Comparison of ENCODE assay signal across 9 mouse cellular contexts in genomic region chr3:96719173-96719572, GRCm38 (mm10). TPM values are rescaled to one million over a fixed set of nuclear protein-coding genes. Genes with fewer than 3 reads are reported as not detected.
A peak's percentile ranks its signal among the peaks of the same experiment; 100 is the strongest.
DNase-seq lines count a peak whose midpoint lies in the region; TF ChIP-seq lines count a peak whose summit lies in the region.
"Had no signal": no experiment of that assay in that cellular context is flagged by ENCODE, and none has a peak within 500 bp of the region (broad histone marks: within the 10 kb centered on the region; RNA-seq: fewer than 3 reads in every experiment).

No protein-coding gene starts in this region.

- H3K4me1 ChIP-seq in embryonic fibroblast, embryonic 13.5 days (ENCODE audit: control insufficient read depth, insufficient read depth, low read length): no peaks in the 10 kb centered on the region
- H3K4me1 ChIP-seq: neural tube, embryonic 13.5 days had no signal

- DNase-seq in gastrocnemius, postnatal 10 days: peak; percentile 42
- no peak for DNase-seq in gastrocnemius, postnatal 36 days
- DNase-seq in 416B (ENCODE audit: low read depth): peak; percentile 47
- DNase-seq in adrenal gland, postnatal 36 days: peak; percentile 49 to 66
- peak; percentile 72 for DNase-seq in left cerebral cortex, postnatal 4 days
- peak; percentile 35 for DNase-seq in splenic B cell, adult 2 months (ENCODE audit: low read depth, low spot score)
- no peak for DNase-seq in Muller cell, postnatal 12 days (ENCODE audit: inconsistent ontology term)

- intact Hi-C loops in gastrocnemius, postnatal 36 days (cut with DNase I): no loop called here
- intact Hi-C loops in left cerebral cortex, postnatal 4 days (cut with DNase I): no loop called here

- H3K4me3 ChIP-seq in embryonic fibroblast, embryonic 13.5 days (ENCODE audit: insufficient read depth, low read length): no peak overlapping the region
- H3K4me3 ChIP-seq: neural tube, embryonic 13.5 days had no signal

- H3K27me3 ChIP-seq in splenic B cell, adult 2 months (ENCODE audit: control insufficient read depth, insufficient read depth, low read length, poor library complexity, severe bottlenecking): no peaks in the 10 kb centered on the region
- H3K27me3 ChIP-seq: neural tube, embryonic 13.5 days had no signal

- TF ChIP-seq POLR2A in embryonic fibroblast, embryonic 13.5 days (IDR thresholded peaks at IDR 0.05; ENCODE audit: low read depth, low read length): no peak

- H3K36me3 ChIP-seq in splenic B cell, adult 2 months (ENCODE audit: control insufficient read depth, insufficient read depth, low read length, poor library complexity, severe bottlenecking): peaks cover 8% of the 10 kb centered on the region

- peak; percentile 39; the same call in 1 of the 2 replicates for TF ChIP-seq CTCF in embryonic fibroblast, embryonic 13.5 days (IDR thresholded peaks at IDR 0.05; ENCODE audit: borderline replicate concordance, insufficient read depth, low read length)

- H3K27ac ChIP-seq in embryonic fibroblast, embryonic 13.5 days (ENCODE audit: insufficient read depth, low read length): no peak overlapping the region
- H3K27ac ChIP-seq: neural tube, embryonic 13.5 days had no signal

RNA-seq across cellular contexts. Expression of gene Polr3c, which starts 8.3 kb away (rescaled TPM):
- 10 to 100 TPM; 18.4 to 19.9 TPM for total RNA-seq in gastrocnemius, postnatal 10 days (2021)
- total RNA-seq in gastrocnemius, postnatal 36 days (2021): 10 to 100 TPM; 18.1 to 19.9 TPM
- total RNA-seq in adrenal gland, postnatal 36 days (2021): 10 to 100 TPM; 24.4 to 32.0 TPM
- polyA plus RNA-seq in embryonic fibroblast, embryonic 13.5 days (2011; ENCODE audit: insufficient read length, low read depth, missing spikeins): 28.3 and 35.1 TPM in 2 replicates
- 10 to 100 TPM; 27.0 to 28.0 TPM for total RNA-seq in left cerebral cortex, postnatal 4 days (2021)

RNA-seq across cellular contexts. Expression of gene Rnf115, which starts 8.3 kb away (rescaled TPM):
- total RNA-seq in gastrocnemius, postnatal 10 days (2021): 10 to 100 TPM; 49.0 to 58.9 TPM
- 10 to 100 TPM; 76.2 to 86.5 TPM for total RNA-seq in gastrocnemius, postnatal 36 days (2021)
- total RNA-seq in adrenal gland, postnatal 36 days (2021): 10 to 100 TPM; 37.4 to 43.1 TPM
- polyA plus RNA-seq in embryonic fibroblast, embryonic 13.5 days (2011; ENCODE audit: insufficient read length, low read depth, missing spikeins): 30.9 and 38.9 TPM in 2 replicates
- total RNA-seq in left cerebral cortex, postnatal 4 days (2021): 10 to 100 TPM; 44.3 to 50.0 TPM

RNA-seq across cellular contexts. Expression of gene Nudt17, which starts 10.8 kb away (rescaled TPM):
- total RNA-seq in gastrocnemius, postnatal 10 days (2021): 1 to 10 TPM in 1 of 2 experiments, under 1 TPM in 1; 0.92 to 1.5 TPM
- 1 to 10 TPM in 1 of 2 experiments, under 1 TPM in 1; 0.42 to 1.1 TPM for total RNA-seq in gastrocnemius, postnatal 36 days (2021)
- total RNA-seq in adrenal gland, postnatal 36 days (2021): under 1 TPM; 0.49 to 0.66 TPM
- 4.4 and 5.2 TPM in 2 replicates for polyA plus RNA-seq in embryonic fibroblast, embryonic 13.5 days (2011; ENCODE audit: insufficient read length, low read depth, missing spikeins)
- 1 to 10 TPM; 5.3 to 5.4 TPM for total RNA-seq in left cerebral cortex, postnatal 4 days (2021)

RNA-seq across cellular contexts. Expression of gene Pias3, which starts 23.0 kb away (rescaled TPM):
- total RNA-seq in gastrocnemius, postnatal 10 days (2021): 10 to 100 TPM; 18.0 to 29.1 TPM
- total RNA-seq in gastrocnemius, postnatal 36 days (2021): 1 to 10 TPM; 6.5 to 7.3 TPM
- 10 to 100 TPM; 24.2 to 24.4 TPM for total RNA-seq in adrenal gland, postnatal 36 days (2021)
- 40.9 and 46.0 TPM in 2 replicates for polyA plus RNA-seq in embryonic fibroblast, embryonic 13.5 days (2011; ENCODE audit: insufficient read length, low read depth, missing spikeins)
- total RNA-seq in left cerebral cortex, postnatal 4 days (2021): 10 to 100 TPM; 31.9 to 36.0 TPM

RNA-seq across cellular contexts. Expression of gene Ankrd35, which starts 49.2 kb away (rescaled TPM):
- 1 to 10 TPM; 1.4 to 1.6 TPM for total RNA-seq in gastrocnemius, postnatal 10 days (2021)
- total RNA-seq in gastrocnemius, postnatal 36 days (2021): under 1 TPM; 0.35 to 0.92 TPM
- total RNA-seq in adrenal gland, postnatal 36 days (2021): 1 to 10 TPM; 1.3 to 3.9 TPM
- polyA plus RNA-seq in embryonic fibroblast, embryonic 13.5 days (2011; ENCODE audit: insufficient read length, low read depth, missing spikeins): 0.23 and 0.67 TPM in 2 replicates
- total RNA-seq in left cerebral cortex, postnatal 4 days (2021): 1 to 10 TPM; 6.0 to 7.0 TPM

Comparison
In these comparisons a context has a peak if more than half of its experiments do, and no peak if none do; other contexts are left out.
1. DNase-seq: peak in gastrocnemius, postnatal 10 days (single experiment), 416B (single experiment), adrenal gland, postnatal 36 days (2 of 2), left cerebral cortex, postnatal 4 days (single experiment) and splenic B cell, adult 2 months (single experiment); none in gastrocnemius, postnatal 36 days (0 of 2) and Muller cell, postnatal 12 days (single experiment).